Mouse (Mus musculus): Measurements from ENCODE around the gene Wdfy1.

Gene Wdfy1

DNA sequence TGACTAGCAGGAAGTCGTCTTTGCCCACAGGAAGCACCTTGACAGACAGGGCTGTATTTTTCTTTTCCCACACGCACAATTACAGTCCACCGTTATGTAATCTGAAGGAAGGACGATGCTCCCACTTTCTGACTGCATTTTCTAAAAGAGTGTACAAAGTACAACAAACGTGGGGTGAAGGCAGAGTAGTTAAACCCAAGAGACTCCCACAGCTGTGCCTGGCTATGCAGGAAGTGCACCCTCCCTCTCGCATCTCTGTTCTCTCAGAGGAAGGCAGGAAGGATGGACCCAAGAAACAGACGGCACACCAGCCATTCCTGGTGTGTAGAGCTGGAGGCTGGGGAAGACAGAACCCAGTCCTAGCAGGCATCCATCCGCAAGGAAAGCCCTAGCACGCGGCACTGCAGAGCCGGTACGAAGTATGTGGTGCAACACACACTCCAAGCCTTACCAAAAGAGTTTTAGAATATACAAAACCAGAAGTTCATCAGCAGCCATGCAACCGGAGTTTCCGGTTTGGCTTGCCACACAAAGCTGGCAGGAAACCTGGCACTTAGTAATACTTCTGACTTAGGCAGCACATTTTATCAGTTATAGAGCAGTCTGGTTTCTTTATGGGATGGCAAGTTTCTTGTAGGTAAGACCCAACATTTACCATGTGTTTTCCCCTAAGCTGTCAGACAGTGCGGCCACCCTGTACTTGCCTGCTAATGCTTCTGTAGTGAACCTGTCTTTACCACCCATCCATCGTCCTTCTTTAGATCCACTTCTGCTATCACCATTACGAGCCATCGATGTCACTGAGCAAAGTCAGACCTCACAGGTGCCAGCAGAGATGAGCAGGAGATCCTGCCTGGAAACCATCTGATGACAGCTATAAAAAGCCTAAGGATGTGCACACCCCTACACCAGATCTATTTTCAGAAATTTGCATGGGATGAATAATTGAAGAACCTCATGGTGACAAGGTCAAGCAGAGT lies 64.5 kb downstream of the Wdfy1 start:
- DNase-seq (ENCODE audit: low spot score) = no peak

DNA sequence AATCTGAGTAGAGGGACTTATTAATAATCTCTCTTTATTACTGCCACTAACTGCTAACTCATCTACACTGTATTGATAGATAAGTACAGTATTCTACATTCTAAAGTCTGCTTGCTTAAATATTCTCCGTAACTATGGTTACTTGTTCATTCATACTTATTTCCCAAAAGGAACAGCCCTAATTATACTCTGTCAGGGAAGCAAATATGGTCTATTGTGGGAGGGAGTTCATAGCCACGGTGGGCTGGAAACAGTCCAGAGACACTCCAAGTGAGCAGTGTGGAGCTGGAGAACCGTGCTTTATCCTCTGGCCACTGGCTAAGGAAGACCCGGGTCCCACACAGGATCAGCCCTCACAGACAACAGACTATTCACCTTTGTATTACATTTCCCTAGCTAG lies 65.3 kb downstream of the Wdfy1 start:
- DNase-seq (ENCODE audit: low spot score) = no peak

DNA sequence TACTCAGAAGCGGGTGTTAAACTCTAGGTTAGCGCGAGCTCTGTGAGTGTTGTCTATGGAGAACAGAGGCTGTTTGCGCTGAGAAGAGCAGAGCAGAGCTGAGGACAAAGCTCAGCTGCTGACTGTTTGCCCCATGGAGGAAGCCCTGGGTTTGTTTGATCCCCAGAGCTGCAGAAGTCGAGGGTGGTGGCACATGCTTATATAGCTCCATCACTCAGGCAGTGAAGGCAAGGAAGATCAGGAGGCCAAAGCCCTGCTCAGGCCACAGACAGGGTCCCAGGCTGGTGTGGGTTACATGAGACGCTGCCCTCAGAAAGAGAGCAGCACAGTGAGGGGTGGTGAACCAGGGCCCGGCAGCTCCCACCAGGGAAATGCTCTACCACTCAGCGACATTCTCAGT lies 65.7 kb downstream of the Wdfy1 start:
- no peak for DNase-seq (ENCODE audit: low spot score)

DNA sequence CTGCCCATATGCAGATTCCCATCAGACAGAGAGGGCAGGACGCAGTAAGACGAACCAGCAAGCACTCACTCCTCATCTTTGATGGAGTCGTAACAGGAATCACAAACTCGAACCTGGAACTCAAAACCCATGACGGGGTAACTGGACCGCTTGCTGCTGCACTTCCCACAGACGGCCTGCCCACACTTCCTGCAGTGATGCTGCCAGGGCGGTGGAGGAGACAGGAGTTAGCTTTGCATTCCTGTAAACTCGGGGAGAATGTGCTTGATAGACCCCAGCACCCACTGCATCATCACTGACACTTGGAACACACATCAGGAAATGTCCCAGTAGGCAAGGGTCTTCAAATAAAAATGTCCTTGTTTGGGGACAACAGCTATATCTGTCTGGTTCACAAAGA lies 68.6 kb downstream of the Wdfy1 start:
- DNase-seq (ENCODE audit: low spot score) = no peak

DNA sequence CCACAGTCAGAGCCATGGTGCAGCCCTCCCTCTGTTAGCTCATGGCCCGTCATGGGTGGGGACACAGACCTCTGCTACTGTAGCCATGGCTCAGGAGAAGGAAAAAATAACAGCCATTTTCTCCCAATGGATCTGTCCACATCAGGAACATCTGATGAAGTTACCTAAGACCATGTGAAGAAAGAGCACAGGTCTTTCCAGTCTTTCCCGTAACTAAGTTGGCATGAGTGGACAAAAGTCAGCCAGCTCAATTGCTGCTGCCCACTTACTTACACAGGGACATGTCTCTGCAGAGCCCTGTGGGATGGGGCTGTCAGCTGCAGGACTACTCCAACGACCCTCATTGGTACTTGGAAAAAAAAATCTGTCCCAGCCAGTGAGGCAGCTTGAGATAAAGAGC lies 69.2 kb downstream of the Wdfy1 start:
- DNase-seq (ENCODE audit: low spot score) = no peak

DNA sequence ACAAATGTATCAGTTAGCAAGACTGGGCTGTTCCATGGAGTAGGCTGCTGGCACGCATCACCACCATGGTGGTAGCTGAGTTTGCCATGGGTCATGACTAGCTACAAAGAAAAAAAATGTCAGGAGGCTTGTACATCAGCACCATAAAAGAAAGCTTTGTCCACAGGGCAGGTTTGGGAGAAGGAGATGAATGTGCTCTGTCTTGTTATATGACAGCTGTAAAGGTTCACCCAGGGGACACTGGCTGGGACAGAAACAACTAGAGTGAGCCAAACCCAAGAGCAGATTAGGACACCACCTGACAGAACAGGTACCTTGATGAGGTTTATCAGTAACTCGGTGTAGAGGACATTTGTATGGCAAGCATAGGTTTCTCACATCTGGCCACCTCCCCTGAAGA lies 71.3 kb downstream of the Wdfy1 start:
- DNase-seq (ENCODE audit: low spot score) = no peak

DNA sequence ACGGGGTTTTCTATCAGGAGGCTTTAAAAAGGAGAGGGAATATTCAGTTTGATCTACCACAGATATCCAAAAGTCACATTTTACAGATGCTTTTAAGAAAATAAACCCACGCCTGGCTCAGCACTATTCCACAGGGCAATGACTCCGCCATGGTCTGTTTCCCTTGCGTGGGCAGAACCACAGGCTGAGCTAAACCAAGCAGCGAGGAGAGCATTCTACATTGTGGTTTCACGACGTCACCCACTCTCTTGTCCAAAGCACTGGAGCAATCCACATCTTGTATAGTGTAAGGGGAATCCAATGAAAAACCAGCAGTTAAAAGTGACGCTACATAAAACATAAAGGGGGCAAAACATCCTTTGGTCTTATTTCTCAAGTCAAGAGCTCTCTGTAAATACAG lies 72.4 kb downstream of the Wdfy1 start:
- DNase-seq (ENCODE audit: low spot score) = no peak

DNA sequence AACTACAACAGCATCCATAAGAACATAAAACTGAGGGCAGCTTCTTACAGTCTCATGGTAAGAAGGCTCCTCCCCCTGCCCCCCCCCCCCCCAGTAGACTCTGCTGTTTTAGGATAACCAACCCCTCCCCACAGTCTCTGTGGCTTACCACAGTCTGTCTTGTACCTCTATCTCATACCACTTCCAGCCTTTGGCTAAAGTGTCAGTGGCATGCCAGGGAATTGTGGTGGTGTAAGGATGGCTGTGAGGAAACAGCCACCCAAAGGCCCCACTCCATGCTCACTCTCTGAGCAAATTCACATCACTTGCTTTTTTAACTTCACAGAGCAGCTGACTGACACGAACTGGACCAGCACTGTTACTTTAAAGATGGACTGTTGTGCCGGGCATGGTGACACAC lies 77.4 kb downstream of the Wdfy1 start:
- no peak for DNase-seq (ENCODE audit: low spot score)

DNA sequence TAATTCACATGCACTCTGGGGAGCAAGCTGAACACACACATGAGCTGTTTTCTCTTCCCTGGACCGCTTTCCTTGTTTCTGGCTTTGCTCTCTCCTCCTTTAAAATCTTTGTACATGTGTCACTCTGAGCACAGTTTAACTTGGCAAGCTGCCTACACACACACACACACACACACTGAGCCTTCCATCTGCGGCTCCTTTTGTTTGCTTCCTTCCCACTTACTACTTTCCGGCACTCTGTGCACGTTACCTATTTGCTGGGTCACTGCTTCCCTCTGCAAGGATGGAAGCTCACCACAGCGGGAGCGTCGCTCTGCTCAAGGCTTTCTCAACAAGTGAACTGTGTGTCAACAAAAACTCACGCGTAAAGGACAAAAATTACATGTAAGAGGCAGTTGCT lies 78.6 kb downstream of the Wdfy1 start:
- peak; percentile 69 for DNase-seq (ENCODE audit: low spot score)

DNA sequence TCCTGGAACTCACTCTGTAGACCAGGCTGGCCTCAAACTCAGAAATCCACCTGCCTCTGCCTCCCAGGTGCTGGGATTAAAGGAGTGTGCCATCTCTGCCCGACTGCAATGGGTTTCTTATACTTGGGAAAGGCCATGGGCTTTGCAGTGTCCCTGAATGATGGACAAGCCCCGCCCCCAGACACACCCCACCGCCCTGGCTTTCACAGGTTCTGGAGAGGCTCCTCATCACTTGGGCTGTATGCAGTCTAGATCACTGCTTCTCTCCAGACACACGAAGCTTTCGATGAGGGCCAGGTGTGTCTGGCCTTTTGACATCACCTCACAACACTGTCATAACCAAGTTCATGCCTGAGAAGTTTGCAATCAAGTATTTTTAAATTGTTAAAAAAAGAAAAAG lies 79.0 kb downstream of the Wdfy1 start:
- peak; percentile 29 for DNase-seq (ENCODE audit: low spot score)

DNA sequence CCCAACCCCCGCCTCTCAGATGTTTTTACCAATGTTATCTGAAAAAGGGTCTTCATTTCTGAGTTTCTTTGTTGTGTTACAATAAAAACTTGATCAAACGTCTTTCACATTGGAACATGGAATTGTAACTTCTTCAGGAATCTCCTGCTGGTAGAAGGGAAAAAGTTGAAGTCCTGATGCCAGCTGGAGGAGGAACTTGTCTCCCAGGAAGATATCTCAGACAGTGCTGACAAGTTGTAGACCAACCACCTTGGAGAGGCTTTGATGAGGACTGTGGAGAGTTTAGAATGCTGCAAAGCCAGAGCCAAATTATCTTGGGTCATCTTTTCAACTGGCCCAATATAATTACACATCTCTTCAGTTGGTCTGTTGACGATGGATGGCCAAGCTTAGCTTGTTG lies 83.5 kb downstream of the Wdfy1 start:
- DNase-seq (ENCODE audit: low spot score) = no peak

DNA sequence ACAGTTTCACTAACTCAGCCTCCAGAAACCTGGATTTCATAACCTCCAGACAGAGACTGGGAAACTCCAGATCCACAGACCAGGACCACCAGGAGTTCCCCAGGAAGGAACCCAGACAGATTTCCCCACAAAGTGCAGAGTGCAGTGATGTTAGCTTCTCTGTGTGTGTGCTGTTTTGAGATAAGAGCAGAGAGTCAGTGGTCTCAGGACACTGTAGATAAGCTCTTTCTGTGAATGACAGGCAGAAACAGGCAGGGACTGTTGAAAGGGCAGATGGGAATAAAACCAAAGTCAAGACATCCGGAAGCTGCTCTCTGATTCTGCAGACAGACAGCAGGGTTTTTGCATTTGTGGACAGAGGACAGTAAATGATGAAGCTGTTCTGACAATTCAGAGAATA lies 88.7 kb downstream of the Wdfy1 start:
- no peak for DNase-seq (ENCODE audit: low spot score)

DNA sequence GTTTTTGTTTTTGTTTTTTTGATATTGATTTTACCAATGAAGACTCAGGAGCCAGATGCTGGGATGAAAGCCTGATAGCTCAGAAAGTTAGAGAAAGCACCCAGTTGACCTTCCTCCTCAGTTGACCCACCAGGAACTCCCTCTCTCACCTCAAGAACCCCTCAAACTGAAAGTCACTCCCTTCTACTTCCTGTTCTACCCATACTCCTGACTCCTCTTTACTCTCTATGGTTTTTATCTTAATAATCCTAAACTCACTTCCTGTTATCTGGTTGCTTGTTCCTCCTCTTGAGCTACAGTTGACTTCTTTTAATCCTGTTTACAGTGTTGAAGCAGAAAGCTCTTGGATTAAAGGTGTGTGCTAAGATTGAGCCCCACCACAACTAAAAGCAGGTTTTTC lies 91.9 kb downstream of the Wdfy1 start:
- DNase-seq (ENCODE audit: low spot score) = no peak

DNA sequence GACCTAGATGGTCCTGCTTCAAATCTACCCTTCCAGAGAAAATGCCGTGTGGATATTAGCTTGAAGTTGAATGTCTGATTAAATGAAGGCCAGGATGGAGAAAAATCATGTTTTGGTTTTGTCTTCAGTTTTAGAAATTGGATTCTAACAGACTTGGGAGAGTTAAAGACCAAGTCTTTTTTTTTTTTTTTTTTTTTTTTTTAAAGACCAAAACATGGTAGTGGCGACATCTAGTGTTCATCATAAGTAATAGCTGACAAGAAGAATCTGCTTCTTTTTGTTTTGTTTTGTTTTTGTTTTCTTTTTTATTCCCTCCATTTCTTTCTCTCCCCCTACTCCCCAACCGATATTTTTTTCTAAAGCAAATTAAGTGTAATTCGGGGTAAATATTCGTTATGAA lies 93.0 kb downstream of the Wdfy1 start:
- peak; percentile 59 for DNase-seq (ENCODE audit: low spot score)

DNA sequence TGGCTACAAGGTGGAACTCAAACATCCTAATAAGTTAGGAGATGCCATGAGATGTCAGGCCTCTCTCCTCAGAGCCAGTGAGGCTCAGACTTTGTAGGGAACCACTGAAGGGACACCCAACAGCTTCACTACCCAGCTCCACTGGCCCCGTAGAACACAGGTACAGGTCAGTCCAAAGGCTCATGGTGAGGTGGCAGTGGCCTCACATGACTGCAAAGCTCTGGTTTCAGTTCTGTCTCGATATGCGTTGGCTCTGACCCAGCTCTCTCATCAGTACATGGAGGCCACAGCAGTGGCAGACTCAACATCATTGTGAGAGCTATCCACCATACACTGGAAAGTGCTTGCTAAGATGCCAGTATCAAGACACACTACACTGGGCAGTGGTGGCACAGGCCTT lies 95.2 kb downstream of the Wdfy1 start:
- DNase-seq (ENCODE audit: low spot score) = no peak

DNA sequence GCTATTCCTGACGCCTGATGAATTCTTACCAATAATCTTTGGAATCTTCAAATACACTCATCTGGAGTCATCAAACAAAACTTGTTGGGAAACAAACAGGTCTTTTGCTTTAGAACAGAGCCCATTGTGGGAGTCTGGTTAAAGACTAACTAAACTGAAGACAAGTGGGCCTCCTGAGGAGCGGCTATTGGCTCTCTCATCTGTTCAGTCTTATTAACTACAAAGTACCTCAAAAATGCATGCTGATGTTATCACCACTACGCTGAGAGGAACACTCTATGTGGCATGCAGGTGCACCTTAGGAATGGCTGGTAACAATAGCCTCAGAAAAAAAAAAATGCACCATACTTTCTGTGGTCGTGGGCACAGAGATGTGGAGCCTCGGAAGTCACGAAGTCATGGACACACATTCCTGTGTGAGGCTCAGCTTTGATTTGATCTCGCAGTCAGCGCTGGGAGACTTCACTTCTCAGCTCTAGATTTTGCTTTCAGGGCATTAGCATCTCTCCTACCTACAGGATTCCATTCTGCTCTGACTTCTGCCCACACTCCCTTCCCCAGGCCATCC lies 97.7 kb downstream of the Wdfy1 start:
- no peak for DNase-seq (ENCODE audit: low spot score)

DNA sequence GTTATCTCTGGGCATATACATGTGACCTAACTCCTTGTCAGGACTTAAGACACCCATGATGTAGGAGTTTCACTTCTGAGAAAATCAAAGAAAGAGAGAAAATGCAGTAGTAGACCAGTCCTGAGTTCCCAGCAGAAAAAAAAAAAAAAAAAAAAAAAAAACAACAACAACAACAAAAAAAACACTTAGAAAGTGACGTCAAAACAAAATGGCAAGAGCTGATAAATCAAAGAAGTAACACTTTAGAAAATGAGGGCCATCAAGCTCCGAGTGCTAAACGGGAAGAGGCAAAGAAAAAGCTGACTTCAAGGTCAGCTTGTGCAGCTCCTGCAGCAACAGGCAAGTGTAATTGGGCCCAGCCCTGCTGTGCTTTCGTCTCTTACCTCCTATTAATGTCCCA lies 100.2 kb downstream of the Wdfy1 start:
- no peak for DNase-seq (ENCODE audit: low spot score)

DNA sequence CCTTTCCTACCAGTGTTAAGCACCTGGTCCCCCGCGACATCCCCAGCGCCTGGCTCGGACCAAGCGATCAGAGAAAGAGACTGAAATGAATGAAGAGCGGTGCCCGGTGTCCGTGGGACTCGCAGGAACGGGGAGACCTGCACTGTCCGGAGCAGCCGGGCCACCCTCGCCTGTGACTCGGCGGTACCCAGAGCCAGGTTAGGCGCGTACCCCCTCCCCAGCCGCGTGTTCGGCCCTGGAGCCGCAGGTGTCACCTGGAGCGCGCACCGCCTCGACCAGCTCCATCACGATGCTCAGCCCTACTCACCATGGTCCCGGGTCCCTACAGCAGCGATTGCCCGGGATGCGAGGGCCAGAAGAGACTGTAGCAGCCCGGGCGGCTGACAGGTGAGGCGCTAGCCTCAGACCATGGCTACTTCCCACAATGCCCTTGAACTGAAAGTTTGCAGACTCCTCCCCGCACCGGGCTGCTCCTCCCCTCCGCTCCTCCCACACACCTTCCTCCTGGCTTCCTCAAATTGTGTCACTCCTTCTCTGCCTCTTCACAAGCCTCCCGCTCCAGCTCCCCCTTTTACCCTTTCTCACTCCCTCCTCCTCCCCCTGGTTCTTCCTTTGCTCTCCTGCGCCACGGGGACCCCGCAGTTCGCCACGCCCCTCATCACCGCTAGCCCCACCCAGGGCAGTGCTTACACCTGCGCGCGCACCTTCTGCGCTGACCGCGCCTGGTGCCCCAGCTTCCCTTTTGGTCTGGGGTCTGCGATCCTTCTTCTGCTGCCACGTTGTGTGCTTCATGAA lies 104.2 kb downstream of the Wdfy1 start, which contains the start of gene Ap1s3:
Gene Ap1s3, minus strand, starts transcription at position 430 of the 795 bp plus-strand sequence.
- peak; percentile 75 for DNase-seq (ENCODE audit: low spot score)

DNA sequence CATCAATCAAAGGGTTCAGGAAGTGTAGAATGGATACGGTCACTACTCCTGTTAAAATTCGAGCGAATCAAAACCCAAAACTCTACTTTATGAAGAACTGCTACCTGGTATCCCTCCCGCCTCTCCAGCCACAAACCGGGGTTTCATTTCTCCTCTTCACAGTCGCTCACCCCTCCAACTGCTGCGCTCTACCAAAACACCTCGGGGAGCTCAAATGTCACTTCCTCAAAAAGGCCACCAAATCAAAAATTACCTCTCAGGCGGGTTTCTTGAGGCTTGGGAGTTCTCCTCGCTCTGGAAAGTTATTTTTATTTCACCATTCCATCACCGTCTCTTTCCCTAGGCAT lies 104.8 kb downstream of the Wdfy1 start:
- no peak for DNase-seq (ENCODE audit: low spot score)

DNA sequence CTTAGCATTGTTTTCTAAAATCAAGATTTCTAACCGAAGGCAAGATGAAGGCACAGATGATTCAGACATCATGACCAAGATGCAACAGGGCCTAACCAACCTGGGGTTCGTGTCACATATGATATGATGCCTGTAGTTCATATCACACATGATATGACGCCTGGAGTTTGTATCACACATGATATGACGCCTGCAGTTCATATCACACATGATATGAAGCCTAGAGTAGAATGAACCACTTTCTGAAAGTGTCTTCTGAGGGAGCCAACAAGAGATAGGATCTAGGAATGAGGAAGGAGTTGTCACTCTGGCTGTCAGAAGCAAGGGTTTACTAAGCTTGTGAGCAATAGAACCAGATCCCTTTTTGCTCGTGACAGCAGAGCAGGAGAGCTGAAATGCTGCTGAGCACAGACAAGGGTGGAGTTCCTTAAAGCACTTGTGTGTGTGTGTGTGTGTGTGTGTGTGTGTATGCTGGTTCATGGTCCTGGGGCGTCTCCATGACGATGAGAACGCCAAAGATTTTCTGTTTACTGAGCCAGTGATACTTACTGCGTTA lies 106.4 kb downstream of the Wdfy1 start:
- DNase-seq (ENCODE audit: low spot score) = no peak

DNA sequence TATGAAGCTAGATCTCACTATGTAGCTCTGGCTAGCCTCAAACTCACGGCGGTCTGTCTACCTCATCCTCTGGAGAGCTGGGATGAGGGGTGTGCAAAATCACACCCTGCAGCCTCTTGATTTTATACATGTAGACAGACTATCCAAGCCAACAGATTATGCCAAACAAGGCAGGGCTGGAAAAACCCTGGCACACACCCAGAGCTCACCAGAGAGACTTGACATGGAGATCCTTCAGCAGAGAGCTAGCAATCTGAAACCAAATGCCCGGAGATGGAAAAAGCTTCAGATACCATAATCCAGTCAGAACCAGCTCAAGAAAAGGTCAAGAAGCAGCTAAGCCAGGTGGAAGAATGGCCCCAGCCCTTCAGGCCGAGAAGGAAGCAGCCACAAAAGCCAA lies 111.0 kb downstream of the Wdfy1 start:
- DNase-seq (ENCODE audit: low spot score) = no peak

DNA sequence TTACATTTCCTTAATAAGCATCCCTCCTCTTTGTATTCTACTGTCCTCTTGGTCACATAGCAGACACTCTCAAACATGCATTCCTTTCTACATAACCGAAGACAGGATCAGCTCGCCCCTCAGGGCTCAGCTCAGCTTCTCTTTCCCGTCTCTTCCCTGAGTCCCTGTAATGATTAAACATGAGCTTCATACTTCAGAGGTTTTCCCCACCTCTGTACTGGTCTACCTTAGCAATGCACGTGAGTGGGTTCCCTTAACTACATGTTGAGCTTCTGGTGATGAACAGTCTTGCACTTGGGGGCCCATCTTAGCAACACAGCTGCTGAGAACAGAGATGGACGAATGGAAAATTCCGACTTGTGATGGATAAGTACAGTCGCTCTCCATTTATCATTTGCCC lies 116.3 kb downstream of the Wdfy1 start:
- no peak for DNase-seq (ENCODE audit: low spot score)

DNA sequence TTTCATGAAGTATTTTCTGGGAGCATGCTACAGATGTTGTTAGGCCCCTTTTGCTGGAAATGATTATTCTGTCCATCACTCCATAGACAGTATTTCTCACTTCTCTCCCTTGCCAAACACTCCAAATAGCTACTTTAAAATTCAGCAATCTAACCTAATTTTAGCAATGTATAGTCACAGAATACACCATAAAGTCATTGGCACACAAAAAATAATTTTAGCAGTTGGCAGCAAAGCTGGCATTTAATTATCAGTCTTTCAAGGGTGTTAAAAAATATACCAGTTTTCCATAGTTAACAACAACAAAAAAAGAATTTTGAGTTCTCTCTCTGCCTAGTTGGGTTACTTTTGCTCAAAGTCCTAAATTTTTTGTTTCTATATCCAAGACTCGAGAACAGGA lies 118.5 kb downstream of the Wdfy1 start:
- no peak for DNase-seq (ENCODE audit: low spot score)
